Mouse (Mus musculus): ENCODE measurements at regions not wholly inside any gene's neighbourhood (a gene's known extent, or its start where the extent isn't known, plus 50 kb on each side); places are given as distances from the start of the nearest gene placed in this dataset.
"Not testable (repeated sequence)": the region's sequence is repeated elsewhere in the genome, so short reads cannot be mapped to it uniquely, and the experiment has no call there.

DNA sequence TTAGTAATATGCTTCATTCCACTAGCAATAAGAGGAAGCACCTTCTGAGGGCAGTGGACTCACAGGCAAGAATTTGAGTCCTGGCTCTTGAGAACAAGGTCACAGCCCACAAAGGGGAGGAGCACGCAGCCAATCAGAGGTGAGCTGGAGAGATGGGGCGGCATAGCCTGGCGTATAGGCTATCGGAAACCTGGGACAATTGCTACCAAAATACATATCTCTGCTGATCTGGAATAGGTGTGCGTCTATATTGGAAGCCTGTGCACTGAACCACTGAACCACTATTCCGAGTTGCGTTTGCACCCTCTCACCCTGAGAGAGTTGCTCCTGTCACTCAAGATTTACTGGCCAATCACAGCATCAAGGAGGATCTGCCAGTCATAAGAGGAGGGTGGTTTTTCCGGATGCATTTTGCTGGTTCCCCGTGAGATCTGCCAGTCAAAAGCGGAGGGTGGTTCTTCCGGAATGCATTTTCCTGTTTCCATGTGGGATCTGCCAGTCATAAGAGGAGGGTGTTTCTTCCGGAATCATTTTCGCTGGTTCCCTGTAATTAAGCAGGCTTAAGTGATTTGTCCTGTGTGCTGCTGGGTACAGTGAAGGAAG is 80.1 kb upstream of the Riok2 start:
- in situ Hi-C loops (cut with MboI, MseI): loop anchor here (10.0 kb wide), 1 partner anchor 339 kb away; no protein-coding TSS in a partner anchor

DNA sequence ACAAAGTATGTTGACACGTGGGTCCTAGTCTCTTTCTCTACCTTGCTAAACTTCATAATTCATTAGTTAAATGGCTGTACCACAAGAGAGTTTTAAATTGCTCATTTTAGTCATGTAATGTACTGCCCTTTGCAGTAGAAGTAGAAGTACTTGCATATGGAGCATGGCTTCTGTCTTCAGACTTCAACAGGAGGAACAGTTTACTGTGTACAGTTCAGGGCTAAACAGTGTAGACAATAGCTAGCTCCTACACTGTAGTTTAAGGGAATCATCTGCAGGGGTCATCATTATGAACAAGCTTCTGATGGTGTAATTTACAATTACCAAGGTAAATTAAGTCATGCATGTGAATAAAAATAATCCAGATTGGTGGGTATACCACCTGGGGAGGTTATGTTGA is 79.1 kb upstream of the Riok2 start:
- in situ Hi-C loops (cut with MboI, MseI): loop anchor here (5.0 to 10.0 kb wide), 2 partner anchors 340 to 362 kb away; no protein-coding TSS in a partner anchor

GRCm38 (mm10) chr17:17303496-17303895 is 70.6 kb upstream of the Riok2 start:
- in situ Hi-C loops (cut with MboI, MseI): not testable (repeated sequence)

Data from regulatory T cell (primary cell).